Mouse (Mus musculus): ENCODE measurements around the gene Lor.

- TF ChIP-seq NRF1 (IDR thresholded peaks at IDR 0.05; ENCODE audit: insufficient read depth, low read depth, low read length, poor library complexity, severe bottlenecking) (no peak), HCFC1 (IDR thresholded peaks at IDR 0.05; ENCODE audit: low read depth, low read length) (no peak), CTCF (IDR thresholded peaks at IDR 0.05 in 2 of 3, conservative IDR thresholded peaks at IDR 0.05 in 1 of 3; ENCODE audit: control insufficient read depth in 1 of 3, insufficient read depth in 1 of 3, low read depth in 2 of 3, low read length in 3 of 3, poor library complexity in 1 of 3, severe bottlenecking in 1 of 3) (no peak), UBTF (IDR thresholded peaks at IDR 0.05; ENCODE audit: borderline replicate concordance, insufficient read depth, low read depth, low read length) (no peak), ZC3H11A (IDR thresholded peaks at IDR 0.05; ENCODE audit: low read depth, low read length) (no peak), MAFK (IDR thresholded peaks at IDR 0.05; ENCODE audit: borderline replicate concordance, low read depth, low read length) (no peak)
Observed at GRCm38 (mm10) chr3:92110790-92111189, 27.8 kb upstream of the Lor start.
